Mouse (Mus musculus): Measurements from ENCODE around the gene Ccdc87. TPM values are rescaled to one million over a fixed set of nuclear protein-coding genes. Genes with fewer than 3 reads are reported as not detected.
A peak's percentile ranks its signal among the peaks of the same experiment; 100 is the strongest.

Ccdc87 gene
- polyA plus RNA-seq, 1 experiment from 2014 or later, result not detected

DNA sequence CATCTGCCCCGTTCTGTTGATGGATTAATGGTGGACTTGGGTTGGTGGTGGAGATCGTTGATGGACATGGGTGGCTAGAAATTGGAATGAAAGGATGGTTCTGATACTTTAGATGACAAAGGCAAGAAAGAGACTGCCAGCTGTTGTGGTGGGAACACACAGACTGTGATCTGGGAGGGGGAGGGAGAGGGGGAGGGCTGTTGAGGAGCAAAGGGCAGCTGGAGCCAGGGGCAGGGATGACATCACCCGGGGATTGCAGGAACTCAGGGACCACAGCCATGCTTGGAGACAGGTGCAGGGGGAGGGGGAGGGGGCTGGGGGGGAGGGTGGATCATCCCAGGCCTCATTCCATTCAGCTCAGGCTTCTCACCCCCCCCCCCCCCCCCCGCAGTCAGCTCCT, 37.1 kb downstream of the Ccdc87 start:
- H3K4me3 ChIP-seq (ENCODE audit: low read depth, low read length), result no peak overlapping the region
- H3K27me3 ChIP-seq (replicated peaks; ENCODE audit: control insufficient read depth, insufficient read depth, low read length), result peaks cover 7% of the 10 kb centered on the region
- DNase-seq (ENCODE audit: low spot score), result no peak
- no peaks in the 10 kb centered on the region for H3K9me3 ChIP-seq (ENCODE audit: control insufficient read depth, low read length)
- no peak for ATAC-seq (replicated peaks; ENCODE audit: low FRiP score)
- H3K4me2 ChIP-seq, result no peak overlapping the region
- H3K4me1 ChIP-seq (replicated peaks; ENCODE audit: control insufficient read depth, insufficient read depth, low read length), result peaks cover 22% of the 10 kb centered on the region
- 49% methylated on average over 4 of the region's 4 CpGs for WGBS
- no peak overlapping the region for H3K27ac ChIP-seq (ENCODE audit: low read depth, low read length)
- peaks cover 3% of the 10 kb centered on the region; the same call in 1 of the 2 replicates for H3K36me3 ChIP-seq (ENCODE audit: control insufficient read depth, insufficient read depth, low read length)
- no peak overlapping the region for H3K9ac ChIP-seq (ENCODE audit: low read depth, low read length)

DNA sequence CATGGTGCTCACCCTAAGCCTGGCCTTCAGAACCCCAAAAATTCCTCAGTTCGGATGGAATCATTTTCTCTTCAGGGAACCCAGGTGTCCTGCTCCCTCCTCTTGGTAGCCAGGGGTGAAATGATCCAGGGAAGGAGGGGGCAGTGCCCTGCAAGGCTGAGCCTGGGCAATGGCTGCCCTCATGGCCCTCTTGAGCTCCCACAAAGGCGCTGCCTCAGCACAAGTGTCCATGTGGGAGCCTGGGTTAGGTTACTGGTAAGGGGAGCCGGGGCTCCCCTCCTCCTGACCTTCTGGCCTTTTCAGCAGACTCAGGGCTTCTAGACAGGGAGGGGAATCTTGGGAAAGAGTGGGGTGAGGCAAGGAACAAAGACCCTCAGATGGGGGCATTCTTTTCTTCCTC, 37.6 kb downstream of the Ccdc87 start:
- H3K36me3 ChIP-seq (ENCODE audit: control insufficient read depth, insufficient read depth, low read length), result peaks cover 3% of the 10 kb centered on the region; the same call in 1 of the 2 replicates
- H3K4me3 ChIP-seq (ENCODE audit: low read depth, low read length), result no peak overlapping the region
- H3K4me2 ChIP-seq, result no peak overlapping the region
- ATAC-seq (replicated peaks; ENCODE audit: low FRiP score), result no peak
- WGBS, result 75% methylated on average over 3 of the region's 3 CpGs
- peaks cover 22% of the 10 kb centered on the region for H3K4me1 ChIP-seq (replicated peaks; ENCODE audit: control insufficient read depth, insufficient read depth, low read length)
- DNase-seq (ENCODE audit: low spot score), result no peak
- no peak overlapping the region for H3K27ac ChIP-seq (ENCODE audit: low read depth, low read length)
- no peaks in the 10 kb centered on the region for H3K9me3 ChIP-seq (ENCODE audit: control insufficient read depth, low read length)
- H3K27me3 ChIP-seq (replicated peaks; ENCODE audit: control insufficient read depth, insufficient read depth, low read length), result peaks cover 7% of the 10 kb centered on the region
- no peak overlapping the region for H3K9ac ChIP-seq (ENCODE audit: low read depth, low read length)

DNA sequence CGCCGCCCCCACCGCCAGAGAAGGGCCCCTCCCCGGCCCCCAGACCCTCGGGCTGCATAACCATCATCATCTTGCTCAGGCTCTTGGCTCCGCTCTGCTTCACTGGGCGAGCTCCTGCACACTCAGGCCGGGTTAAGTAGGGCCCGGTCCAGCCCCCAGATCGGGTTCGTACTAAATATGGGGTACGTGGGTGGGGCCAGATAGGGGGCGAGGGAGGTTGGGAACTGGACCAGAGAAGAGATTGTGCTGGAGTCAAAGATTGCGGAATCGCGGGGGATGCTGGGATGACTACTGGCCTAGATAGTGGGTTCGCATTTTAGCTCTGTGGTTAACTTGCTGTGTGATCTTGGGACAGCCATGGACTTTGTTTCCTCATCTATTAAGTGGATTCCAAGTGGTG, 38.6 kb downstream of the Ccdc87 start, which contains the start of gene Actn3:
Gene Actn3 (minus strand): TSS at position 125 of the 400 bp plus-strand sequence.
- peaks cover 7% of the 10 kb centered on the region for H3K27me3 ChIP-seq (replicated peaks; ENCODE audit: control insufficient read depth, insufficient read depth, low read length)
- H3K4me1 ChIP-seq (replicated peaks; ENCODE audit: control insufficient read depth, insufficient read depth, low read length), result peaks cover 22% of the 10 kb centered on the region
- peaks cover 5% of the 10 kb centered on the region; the same call in 1 of the 2 replicates for H3K36me3 ChIP-seq (ENCODE audit: control insufficient read depth, insufficient read depth, low read length)
- WGBS, result 5% methylated on average over 17 of the region's 17 CpGs
- H3K4me3 ChIP-seq (ENCODE audit: low read depth, low read length), result peak within 1 kb of the TSS; percentile 94
- peak within 1 kb of the TSS; percentile 86 for H3K27ac ChIP-seq (ENCODE audit: low read depth, low read length)
- H3K9ac ChIP-seq (ENCODE audit: low read depth, low read length), result peak within 1 kb of the TSS; percentile 94
- ATAC-seq (replicated peaks; ENCODE audit: low FRiP score) (no peak), DNase-seq (ENCODE audit: low spot score) (no peak)
- H3K4me2 ChIP-seq, result peak within 1 kb of the TSS; percentile 88
- H3K9me3 ChIP-seq (ENCODE audit: control insufficient read depth, low read length), result no peaks in the 10 kb centered on the region

DNA sequence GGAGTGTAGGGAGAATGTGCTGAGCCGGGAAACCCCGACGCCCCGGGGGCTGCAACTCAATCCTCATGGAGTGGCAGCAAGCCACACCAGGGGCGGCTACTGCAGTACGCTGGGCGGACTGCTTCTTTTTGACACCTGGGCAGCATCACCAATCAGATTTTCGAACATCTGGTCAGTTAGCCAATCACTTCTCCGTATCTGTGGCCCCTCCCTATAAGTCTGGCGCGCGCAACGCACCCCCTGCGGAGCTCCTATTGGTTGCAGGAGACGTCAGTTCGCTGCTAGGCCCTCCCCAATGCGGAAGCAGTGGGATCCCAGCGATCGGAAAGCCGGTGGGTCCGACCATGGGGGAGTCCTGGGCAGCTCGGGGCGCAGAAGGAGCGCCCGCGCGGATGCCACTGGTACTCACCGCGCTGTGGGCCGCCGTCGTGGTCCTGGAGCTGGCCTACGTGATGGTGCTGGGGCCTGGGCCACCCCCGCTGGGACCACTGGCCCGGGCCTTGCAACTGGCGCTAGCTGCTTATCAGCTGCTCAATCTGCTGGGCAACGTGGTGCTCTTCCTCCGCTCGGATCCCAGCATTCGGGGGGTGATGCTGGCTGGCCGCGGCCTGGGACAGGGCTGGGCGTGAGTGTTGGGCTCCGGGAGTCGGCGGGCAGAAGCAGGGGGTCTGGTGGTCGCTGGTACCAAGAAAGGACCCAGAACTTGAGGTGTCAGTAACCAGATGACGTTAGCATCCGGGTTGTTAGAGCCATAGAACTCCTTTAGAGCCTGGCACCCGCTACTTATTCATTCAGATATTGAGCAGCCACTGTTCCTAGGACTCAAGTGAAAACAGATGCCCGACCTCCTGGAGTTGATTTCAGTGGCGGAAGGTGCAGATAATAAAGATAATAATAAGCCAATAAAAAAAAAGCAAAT, 39.5 kb downstream of the Ccdc87 start, which contains the start of gene Zdhhc24:
Gene Zdhhc24 (plus strand): TSS at position 264 of the 919 bp plus-strand sequence.
- DNase-seq (ENCODE audit: low spot score), result peak; percentile 95
- Histone ChIP-seq H3K4me3 (ENCODE audit: low read depth, low read length) (peak within 1 kb of the TSS; percentile 94), H3K9ac (ENCODE audit: low read depth, low read length) (peak within 1 kb of the TSS; percentile 94), H3K4me2 (peak within 1 kb of the TSS; percentile 88), H3K4me1 (replicated peaks; ENCODE audit: control insufficient read depth, insufficient read depth, low read length) (peaks cover 22% of the 10 kb centered on the region), H3K27me3 (replicated peaks; ENCODE audit: control insufficient read depth, insufficient read depth, low read length) (peaks cover 7% of the 10 kb centered on the region), H3K36me3 (ENCODE audit: control insufficient read depth, insufficient read depth, low read length) (peaks cover 5% of the 10 kb centered on the region; the same call in 1 of the 2 replicates), H3K27ac (ENCODE audit: low read depth, low read length) (peak within 1 kb of the TSS; percentile 86), H3K9me3 (ENCODE audit: control insufficient read depth, low read length) (no peaks in the 10 kb centered on the region)
- 1% methylated on average over 52 of the region's 52 CpGs for WGBS
- peak; percentile 98 for ATAC-seq (replicated peaks; ENCODE audit: low FRiP score)

DNA sequence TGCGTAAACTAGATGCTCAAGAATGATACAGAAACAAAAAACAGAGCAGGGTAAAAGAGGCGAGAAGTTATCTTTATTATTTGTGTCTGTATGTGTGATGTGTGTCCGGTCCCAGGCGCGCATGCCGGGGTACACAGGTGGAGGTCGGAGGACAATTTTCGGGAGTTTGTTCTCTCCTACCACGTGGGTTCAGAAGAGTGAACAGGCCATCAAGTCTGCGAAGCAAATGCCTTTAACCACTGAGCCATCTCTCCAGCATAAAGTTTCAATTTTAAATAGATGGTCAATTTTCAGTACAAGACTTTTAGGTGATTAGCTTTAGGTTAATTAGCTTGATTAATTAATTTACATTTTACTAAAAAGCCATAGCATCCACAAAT, 40.1 kb downstream of the Ccdc87 start:
- H3K4me3 ChIP-seq (ENCODE audit: low read depth, low read length), result peak overlapping the region; percentile 94
- H3K4me1 ChIP-seq (replicated peaks; ENCODE audit: control insufficient read depth, insufficient read depth, low read length), result peaks cover 24% of the 10 kb centered on the region
- H3K9ac ChIP-seq (ENCODE audit: low read depth, low read length), result peak overlapping the region; percentile 94
- H3K27ac ChIP-seq (ENCODE audit: low read depth, low read length), result no peak overlapping the region; the same call in 1 of the 2 replicates
- ATAC-seq (replicated peaks; ENCODE audit: low FRiP score) (no peak), DNase-seq (ENCODE audit: low spot score) (no peak)
- peaks cover 5% of the 10 kb centered on the region; the same call in 1 of the 2 replicates for H3K36me3 ChIP-seq (ENCODE audit: control insufficient read depth, insufficient read depth, low read length)
- 59% methylated on average over 10 of the region's 10 CpGs for WGBS
- H3K4me2 ChIP-seq, result peak overlapping the region; percentile 88
- H3K27me3 ChIP-seq (replicated peaks; ENCODE audit: control insufficient read depth, insufficient read depth, low read length), result peaks cover 7% of the 10 kb centered on the region
- no peaks in the 10 kb centered on the region for H3K9me3 ChIP-seq (ENCODE audit: control insufficient read depth, low read length)

DNA sequence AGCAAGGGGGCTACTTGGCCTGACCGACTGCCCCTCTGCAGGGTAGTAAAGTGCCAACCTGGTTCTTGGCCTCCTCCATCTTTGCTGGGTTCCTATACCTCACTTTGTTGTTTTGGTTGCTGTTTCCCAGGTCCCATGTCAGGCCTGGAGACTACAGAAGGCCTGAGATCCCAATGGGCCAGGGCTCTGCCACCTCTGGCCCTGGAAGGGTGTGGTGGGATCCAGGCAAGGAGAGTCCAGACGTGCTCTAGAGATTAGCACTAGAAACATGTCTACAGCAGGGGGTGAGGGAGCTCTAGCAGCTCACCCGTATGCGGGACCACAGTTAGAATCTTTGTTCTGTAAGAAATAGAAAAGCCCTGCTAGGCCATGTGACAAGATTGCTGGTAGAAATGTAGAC, 44.8 kb downstream of the Ccdc87 start:
- H3K36me3 ChIP-seq (ENCODE audit: control insufficient read depth, insufficient read depth, low read length), result peaks cover 5% of the 10 kb centered on the region; the same call in 1 of the 2 replicates
- ATAC-seq (replicated peaks; ENCODE audit: low FRiP score), result peak; percentile 85

DNA sequence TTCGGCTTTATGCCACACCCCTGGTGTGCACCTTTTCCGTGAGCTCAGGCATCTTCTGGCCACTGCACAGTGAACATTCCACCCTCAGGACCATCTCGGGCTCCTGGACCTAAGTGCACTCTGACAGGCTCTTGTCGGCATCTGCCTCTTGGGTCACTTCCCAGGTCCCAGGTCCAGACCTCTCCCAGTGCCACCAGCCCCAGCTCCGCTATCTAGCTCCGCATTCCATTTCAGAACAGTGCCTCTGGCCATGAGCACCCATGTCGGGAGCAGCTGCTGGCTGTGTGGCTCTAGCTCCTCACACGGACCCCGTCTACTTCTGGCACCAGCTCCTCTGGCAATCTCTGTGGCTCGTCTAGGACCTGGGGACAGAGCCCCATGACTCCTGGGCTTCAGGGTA, 50.6 kb downstream of the Ccdc87 start:
- Histone ChIP-seq H3K4me3 (ENCODE audit: low read depth, low read length) (no peak overlapping the region), H3K27me3 (replicated peaks; ENCODE audit: control insufficient read depth, insufficient read depth, low read length) (no peaks in the 10 kb centered on the region), H3K4me2 (no peak overlapping the region), H3K9me3 (ENCODE audit: control insufficient read depth, low read length) (no peaks in the 10 kb centered on the region), H3K27ac (ENCODE audit: low read depth, low read length) (no peak overlapping the region), H3K4me1 (replicated peaks; ENCODE audit: control insufficient read depth, insufficient read depth, low read length) (peaks cover 15% of the 10 kb centered on the region), H3K9ac (ENCODE audit: low read depth, low read length) (no peak overlapping the region), H3K36me3 (ENCODE audit: control insufficient read depth, insufficient read depth, low read length) (no peaks in the 10 kb centered on the region; the same call in 1 of the 2 replicates)
- ATAC-seq (replicated peaks; ENCODE audit: low FRiP score) (no peak), DNase-seq (ENCODE audit: low spot score) (no peak)
- WGBS, result 77% methylated on average over 10 of the region's 10 CpGs

More for the DNA sequence above, 44.8 kb downstream of the Ccdc87 start:
- peaks cover 10% of the 10 kb centered on the region for H3K4me1 ChIP-seq (replicated peaks; ENCODE audit: control insufficient read depth, insufficient read depth, low read length)
- no peak for DNase-seq (ENCODE audit: low spot score)
- H3K27me3 ChIP-seq (replicated peaks; ENCODE audit: control insufficient read depth, insufficient read depth, low read length), result no peaks in the 10 kb centered on the region
- no peak overlapping the region for H3K27ac ChIP-seq (ENCODE audit: low read depth, low read length)
- 65% methylated on average over 4 of the region's 4 CpGs for WGBS
- H3K4me3 ChIP-seq (ENCODE audit: low read depth, low read length), result no peak overlapping the region
- no peak overlapping the region for H3K4me2 ChIP-seq
- H3K9ac ChIP-seq (ENCODE audit: low read depth, low read length), result no peak overlapping the region
- no peaks in the 10 kb centered on the region for H3K9me3 ChIP-seq (ENCODE audit: control insufficient read depth, low read length)

DNA sequence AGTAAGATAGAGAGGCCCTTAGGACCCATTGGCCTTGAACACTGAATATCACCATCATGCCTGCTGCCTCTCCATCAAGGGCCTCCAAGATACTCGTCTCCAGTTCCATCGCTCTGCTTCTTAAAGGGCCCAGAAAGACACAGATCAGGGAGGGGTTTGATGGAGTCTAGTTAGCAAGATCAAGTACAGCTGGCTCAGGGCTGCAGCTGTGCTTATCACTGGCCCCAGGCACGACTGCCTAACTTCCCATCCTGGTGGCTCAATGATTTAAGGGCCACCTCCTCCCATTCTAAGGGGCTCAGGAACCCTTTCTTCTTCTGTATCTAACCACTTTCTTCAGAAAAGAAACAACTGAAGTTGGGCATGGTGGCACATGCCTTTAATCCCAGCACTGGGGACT, 52.6 kb downstream of the Ccdc87 start:
- Histone ChIP-seq H3K27me3 (replicated peaks; ENCODE audit: control insufficient read depth, insufficient read depth, low read length) (no peaks in the 10 kb centered on the region), H3K9me3 (ENCODE audit: control insufficient read depth, low read length) (no peaks in the 10 kb centered on the region), H3K4me1 (replicated peaks; ENCODE audit: control insufficient read depth, insufficient read depth, low read length) (peaks cover 15% of the 10 kb centered on the region), H3K27ac (ENCODE audit: low read depth, low read length) (peak overlapping the region; percentile 56; the same call in 1 of the 2 replicates), H3K36me3 (ENCODE audit: control insufficient read depth, insufficient read depth, low read length) (no peaks in the 10 kb centered on the region; the same call in 1 of the 2 replicates), H3K4me2 (peak overlapping the region; percentile 36), H3K9ac (ENCODE audit: low read depth, low read length) (0 out of 2 replicates have a peak overlapping the region, but pooled peaks have one; percentile 11), H3K4me3 (ENCODE audit: low read depth, low read length) (no peak overlapping the region)
- DNase-seq (ENCODE audit: low spot score) (no peak), ATAC-seq (replicated peaks; ENCODE audit: low FRiP score) (peak; percentile 94)
- WGBS, result 44% methylated on average over 3 of the region's 3 CpGs

All from liver, embryonic 11.5 days (tissue).